Mouse (Mus musculus) brain, adult 10 weeks (tissue): ENCODE measurements around the gene Mbd3. TPM values are rescaled to one million over a fixed set of nuclear protein-coding genes. Genes with fewer than 3 reads are reported as not detected.

ENCODE experiments used
- polyA plus RNA-seq: library from polyadenylated mRNA; stranded (reverse); fragments of 350-450 nt; fragmentation: Illumina TruSeq; extraction: RNeasy Lipid Tissue Mini Kit (QIAGEN cat#74804); gene quantifications from one replicate; pipeline ENCODE4 v1.2.3, GENCODE M21; 2015; ENCODE audit warnings: low read depth, low replicate concordance

Mbd3 gene
- 143 TPM for polyA plus RNA-seq

GRCm38 (mm10) chr10:80399191-80399972, at the start of gene Mbd3:
TSS of gene Mbd3 (minus strand) at chr10:80399550.

GRCm38 (mm10) chr10:80433513-80434232, 34.3 kb upstream of the Mbd3 start, which contains the start of gene Tcf3:
TSS of gene Tcf3 (minus strand) at chr10:80433647.

GRCm38 (mm10) chr10:80406684-80407501, 7.5 kb upstream of the Mbd3 start, which contains the start of gene Uqcr11:
TSS of gene Uqcr11 (minus strand) at chr10:80406830.

GRCm38 (mm10) chr10:80387522-80387959, 11.8 kb downstream of the Mbd3 start, which contains the start of gene Mex3d:
TSS of gene Mex3d (minus strand) at chr10:80387659.

GRCm38 (mm10) chr10:80356001-80356682, 43.2 kb downstream of the Mbd3 start, which contains the start of gene Plk5:
TSS of gene Plk5 (plus strand) at chr10:80356459.

GRCm38 (mm10) chr10:80348244-80348781, 51.0 kb downstream of the Mbd3 start, which contains the start of gene Adamtsl5:
TSS of gene Adamtsl5 (minus strand) at chr10:80348412.

Other genes starting within 250 kb of the Mbd3 start
- gene Cirbp, start 233.6 kb downstream of the Mbd3 start, polyA plus RNA-seq = 124 TPM
- 10.3 TPM for gene 1600002K03Rik, start 226.6 kb downstream of the Mbd3 start, polyA plus RNA-seq
- 4.6 TPM for gene Efna2, start 220.1 kb downstream of the Mbd3 start, polyA plus RNA-seq
- 25.9 TPM for gene Mum1, start 173.1 kb downstream of the Mbd3 start, polyA plus RNA-seq
- gene Ndufs7, start 150.4 kb downstream of the Mbd3 start, polyA plus RNA-seq = 264 TPM
- 26.5 TPM for gene Gamt, start 138.5 kb downstream of the Mbd3 start, polyA plus RNA-seq
- 59.3 TPM for gene Dazap1, start 138.1 kb downstream of the Mbd3 start, polyA plus RNA-seq
- gene Rps15, start 107.1 kb downstream of the Mbd3 start, polyA plus RNA-seq = 2,153 TPM
- 48.2 TPM for gene Apc2, start 103.6 kb downstream of the Mbd3 start, polyA plus RNA-seq
- gene 2310011J03Rik, start 79.0 kb downstream of the Mbd3 start, polyA plus RNA-seq = 50.9 TPM
- 5.7 TPM for gene Pcsk4, start 70.1 kb downstream of the Mbd3 start, polyA plus RNA-seq
- gene Reep6, start 69.6 kb downstream of the Mbd3 start, polyA plus RNA-seq = 6.6 TPM
- gene Adamtsl5, start 51.1 kb downstream of the Mbd3 start, polyA plus RNA-seq = 3.8 TPM
- gene Plk5, start 43.1 kb downstream of the Mbd3 start, polyA plus RNA-seq = 18.6 TPM
- gene Mex3d, start 11.9 kb downstream of the Mbd3 start, polyA plus RNA-seq = 8.2 TPM
- 727 TPM for gene Uqcr11, start 7.3 kb upstream of the Mbd3 start, polyA plus RNA-seq
- 15.2 TPM for gene Tcf3, start 34.1 kb upstream of the Mbd3 start, polyA plus RNA-seq
- 0.09 TPM for gene Onecut3, start 95.3 kb upstream of the Mbd3 start, polyA plus RNA-seq
- 0.25 TPM for gene Atp8b3, start 139.6 kb upstream of the Mbd3 start, polyA plus RNA-seq
- gene Rexo1, start 162.0 kb upstream of the Mbd3 start, polyA plus RNA-seq = 25.2 TPM
- gene Klf16, start 177.8 kb upstream of the Mbd3 start, polyA plus RNA-seq = 35.5 TPM
- gene Abhd17a, start 190.8 kb upstream of the Mbd3 start, polyA plus RNA-seq = 172 TPM
- gene Scamp4, start 203.3 kb upstream of the Mbd3 start, polyA plus RNA-seq = 54.5 TPM
- 2.1 TPM for gene Adat3, start 203.3 kb upstream of the Mbd3 start, polyA plus RNA-seq
- 2.0 TPM for gene Gm49322, start 206.5 kb upstream of the Mbd3 start, polyA plus RNA-seq
- gene Csnk1g2, start 223.3 kb upstream of the Mbd3 start, polyA plus RNA-seq = 157 TPM